Mouse (Mus musculus): ENCODE data around the gene Fbxo34.

DNA sequence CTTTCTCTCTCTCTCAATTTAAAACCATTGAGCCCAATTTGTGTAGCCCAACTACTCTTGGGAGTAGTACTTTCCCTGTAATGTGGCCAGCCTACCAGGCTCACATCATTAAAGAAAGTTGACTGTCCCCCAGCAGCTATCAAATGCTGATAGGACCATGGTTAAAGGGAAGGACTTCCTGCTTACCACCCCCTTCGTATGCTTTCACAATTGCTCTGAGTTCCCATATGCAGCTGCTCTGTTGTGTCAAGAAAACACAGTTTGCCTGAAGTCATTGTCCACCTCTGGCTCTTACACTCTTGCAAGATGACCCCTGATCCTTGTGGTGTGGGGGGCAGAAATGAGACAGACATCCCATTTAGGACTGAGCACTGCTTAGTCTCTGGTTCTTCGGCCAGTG, 5.3 kb upstream of the Fbxo34 start:
- TF ChIP-seq GATA1 (IDR thresholded peaks at IDR 0.05; ENCODE audit: low read length) (no peak), TAL1 (IDR thresholded peaks at IDR 0.05; ENCODE audit: low read length) (no peak)

All from erythroblast, embryonic 14.5 days (primary cell).